Mouse (Mus musculus) limb, embryonic 14.5 days (tissue): Measurements from ENCODE around the gene Tmem207. TPM values are rescaled to one million over a fixed set of nuclear protein-coding genes. Genes with fewer than 3 reads are reported as not detected.
"Not testable (repeated sequence)": the region's sequence is repeated elsewhere in the genome, so short reads cannot be mapped to it uniquely, and the experiment has no call there.

Experiments
- ATAC-seq: fragments of 200-750 bp; cut with Nextera tagmentation; 2 replicates; pipeline ENCODE4 v1.8.0; 2017; ENCODE audit warnings: low read depth, moderate number of reproducible peaks, moderate TSS enrichment; ENCODE audit not compliant: low FRiP score
- DNase-seq: peaks from one replicate; pipeline ENCODE4 v3.0.0-alpha.2; 2015; ENCODE audit warnings: low spot score
- H3K27ac ChIP-seq: fragments of 300-500 bp; sonication (generic); replicated peaks from 2 replicates; pipeline ENCODE4 v1.5.1; 2014; ENCODE audit warnings: low read depth, mild to moderate bottlenecking, low read length, moderate library complexity, mixed read lengths
- H3K27me3 ChIP-seq: fragments of 300-500 bp; sonication (generic); 2 replicates; pipeline ENCODE4 v1.6.1; 2014; ENCODE audit warnings: low read length, mixed read lengths; ENCODE audit not compliant: control insufficient read depth, insufficient read depth
- H3K36me3 ChIP-seq: fragments of 300-500 bp; sonication (generic); 2 replicates; pipeline ENCODE4 v1.6.1; 2014; ENCODE audit warnings: mild to moderate bottlenecking, low read length, moderate library complexity, mixed read lengths; ENCODE audit not compliant: control insufficient read depth, insufficient read depth
- H3K4me1 ChIP-seq: fragments of 300-500 bp; sonication (generic); 2 replicates; pipeline ENCODE4 v1.6.1; 2014; ENCODE audit warnings: antibody characterized with exemption, low read length, mixed read lengths; ENCODE audit not compliant: control insufficient read depth, insufficient read depth
- H3K4me2 ChIP-seq: fragments of 300-500 bp; sonication (generic); replicated peaks from 2 replicates; pipeline ENCODE4 v1.6.1; 2014; ENCODE audit warnings: low read depth, mild to moderate bottlenecking, low read length, moderate library complexity; ENCODE audit not compliant: severe bottlenecking
- H3K4me3 ChIP-seq: fragments of 300-500 bp; sonication (generic); replicated peaks from 2 replicates; pipeline ENCODE4 v1.5.1; 2014; ENCODE audit warnings: low read length
- H3K9ac ChIP-seq: fragments of 300-500 bp; sonication (generic); 2 replicates; pipeline ENCODE4 v1.6.1; 2014; ENCODE audit warnings: mild to moderate bottlenecking, low read depth, low read length, moderate library complexity; ENCODE audit not compliant: severe bottlenecking
- H3K9me3 ChIP-seq: fragments of 300-500 bp; sonication (generic); 2 replicates; pipeline ENCODE4 v1.6.1; 2016; ENCODE audit warnings: low read length; ENCODE audit not compliant: control insufficient read depth
- POLR2A ChIP-seq: fragments of 200-500 bp; IDR thresholded peaks from 2 replicates; pipeline ENCODE4 v1.8.0; 2012; ENCODE audit warnings: inconsistent platforms, mild to moderate bottlenecking, moderate library complexity, borderline replicate concordance; ENCODE audit not compliant: insufficient read depth, insufficient read length; ENCODE audit errors: extremely low read depth
- whole genome bisulfite sequencing: fragments of 180-500 bp; shearing (Covaris S2); extraction: QIAGEN DNeasy Blood & Tissue Kit; methylation state at CpG from one replicate; pipeline ENCODE4 v1.1.7; 2014; 5-methylcytosine and 5-hydroxymethylcytosine counted together
- polyA plus RNA-seq, 2 experiments: library from polyadenylated mRNA; depleted of rRNA in 1 of 2; stranded (reverse) in 1 of 2; unstranded in 1 of 2; fragments of >200 nt; fragmentation: Nextera tagmentation in 1 of 2; extraction: Ambion mirVana in 1 of 2; gene quantifications; 2 replicates each; pipeline versions ENCODE4 v1.2.1 to v1.2.3; 2012 to 2014

Tmem207 gene
- polyA plus RNA-seq, 2 experiments, result not detected

DNA sequence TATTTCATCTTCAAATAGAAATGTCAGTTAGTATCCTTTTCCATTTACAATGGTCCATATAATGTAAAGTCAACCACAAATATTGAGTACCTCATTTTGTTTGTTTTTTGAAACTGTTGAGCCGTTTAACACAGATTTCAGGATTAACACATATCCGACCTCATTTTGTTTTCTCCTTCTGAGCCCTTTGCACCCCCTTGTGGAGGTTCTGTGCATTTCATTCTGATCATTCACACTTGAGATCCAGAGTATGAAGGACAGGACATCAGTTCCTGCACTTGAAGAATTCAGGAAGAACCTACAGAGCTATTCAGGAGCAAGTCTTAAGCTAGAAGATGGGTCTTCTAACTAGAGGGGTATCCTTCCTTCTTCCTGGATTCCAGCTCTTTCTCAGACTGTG, 7.0 kb downstream of the Tmem207 start:
- Histone ChIP-seq H3K4me1 (no peaks in the 10 kb centered on the region), H3K27me3 (no peaks in the 10 kb centered on the region), H3K9me3 (no peaks in the 10 kb centered on the region), H3K27ac (no peak overlapping the region), H3K4me2 (no peak overlapping the region), H3K36me3 (no peaks in the 10 kb centered on the region), H3K9ac (no peak overlapping the region), H3K4me3 (no peak overlapping the region)
- ATAC-seq (no peak), DNase-seq (no peak)
- no peak for TF ChIP-seq POLR2A
- 68% methylated on average over 2 of the region's 2 CpGs for WGBS

DNA sequence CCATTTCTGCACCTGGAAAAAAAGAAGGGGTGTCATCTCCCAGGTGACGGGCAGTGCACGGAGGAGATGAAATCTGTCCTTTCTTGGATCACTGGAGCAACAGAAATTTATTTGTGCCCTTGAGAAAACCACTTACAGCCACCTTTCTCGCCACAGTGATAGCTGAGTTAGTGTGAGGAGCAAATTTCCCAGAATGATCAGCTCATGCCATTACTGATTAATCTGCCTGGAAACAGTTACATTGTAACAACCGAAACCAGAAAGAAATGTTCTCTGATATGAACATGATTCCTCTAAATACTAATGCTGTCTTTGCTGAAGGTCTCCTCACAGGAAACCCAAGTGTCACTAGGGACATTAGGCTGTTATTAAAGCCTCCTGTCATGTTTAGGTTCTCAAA, 21.6 kb downstream of the Tmem207 start:
- Histone ChIP-seq H3K27ac (no peak overlapping the region), H3K4me2 (no peak overlapping the region), H3K9ac (no peak overlapping the region), H3K36me3 (no peaks in the 10 kb centered on the region), H3K4me1 (no peaks in the 10 kb centered on the region), H3K4me3 (no peak overlapping the region), H3K27me3 (no peaks in the 10 kb centered on the region), H3K9me3 (no peaks in the 10 kb centered on the region)
- no peak for TF ChIP-seq POLR2A
- 82% methylated on average over 4 of the region's 4 CpGs for WGBS
- DNase-seq (no peak), ATAC-seq (no peak)

DNA sequence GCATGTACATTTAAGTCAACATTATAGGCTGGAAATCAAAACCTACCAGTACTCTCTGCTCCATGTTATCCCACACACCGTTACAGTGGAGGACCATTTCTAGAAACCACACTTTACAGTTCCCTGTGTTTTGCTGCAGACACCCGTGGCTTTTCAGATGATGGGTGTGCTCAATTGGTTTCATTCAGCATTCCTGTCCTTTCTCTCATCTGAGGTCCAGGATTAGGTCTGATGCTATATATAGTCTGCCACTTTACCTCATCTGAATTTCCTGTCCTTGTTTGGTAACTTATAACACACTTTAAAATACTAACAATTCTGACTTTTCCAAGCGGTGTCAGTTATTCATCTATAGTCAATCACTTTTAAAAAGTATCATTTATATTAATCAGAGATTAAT, 25.8 kb downstream of the Tmem207 start:
- H3K27ac ChIP-seq, result no peak overlapping the region
- no peaks in the 10 kb centered on the region for H3K4me1 ChIP-seq
- no peaks in the 10 kb centered on the region for H3K9me3 ChIP-seq
- WGBS, result 78% methylated on average over 3 of the region's 3 CpGs
- H3K27me3 ChIP-seq, result no peaks in the 10 kb centered on the region
- no peak overlapping the region for H3K4me2 ChIP-seq
- no peak for TF ChIP-seq POLR2A
- no peak for ATAC-seq
- no peaks in the 10 kb centered on the region for H3K36me3 ChIP-seq
- no peak overlapping the region for H3K9ac ChIP-seq
- DNase-seq, result no peak
- no peak overlapping the region for H3K4me3 ChIP-seq

DNA sequence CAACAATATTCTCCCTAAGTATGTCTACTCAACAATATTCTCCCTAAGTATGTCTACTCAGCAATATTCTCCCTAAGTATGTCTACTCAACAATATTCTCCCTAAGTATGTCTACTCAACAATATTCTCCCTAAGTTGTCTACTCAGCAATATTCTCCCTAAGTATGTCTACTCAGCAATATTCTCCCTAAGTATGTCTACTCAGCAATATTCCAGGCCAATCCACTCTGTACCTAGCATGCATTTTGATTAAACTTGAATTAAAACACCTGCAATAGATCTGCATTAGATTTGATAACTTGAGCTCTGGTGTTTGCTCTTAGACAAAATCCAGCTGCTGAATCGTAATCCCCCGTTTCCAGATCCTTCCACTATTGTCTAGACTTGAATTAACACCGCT, 26.9 kb downstream of the Tmem207 start:
- 91% methylated on average over 3 of the region's 3 CpGs for WGBS
- not testable (repeated sequence) for H3K27me3 ChIP-seq, H3K9ac ChIP-seq, H3K27ac ChIP-seq, DNase-seq, H3K9me3 ChIP-seq, H3K4me1 ChIP-seq, ATAC-seq, H3K4me2 ChIP-seq, H3K36me3 ChIP-seq, H3K4me3 ChIP-seq

DNA sequence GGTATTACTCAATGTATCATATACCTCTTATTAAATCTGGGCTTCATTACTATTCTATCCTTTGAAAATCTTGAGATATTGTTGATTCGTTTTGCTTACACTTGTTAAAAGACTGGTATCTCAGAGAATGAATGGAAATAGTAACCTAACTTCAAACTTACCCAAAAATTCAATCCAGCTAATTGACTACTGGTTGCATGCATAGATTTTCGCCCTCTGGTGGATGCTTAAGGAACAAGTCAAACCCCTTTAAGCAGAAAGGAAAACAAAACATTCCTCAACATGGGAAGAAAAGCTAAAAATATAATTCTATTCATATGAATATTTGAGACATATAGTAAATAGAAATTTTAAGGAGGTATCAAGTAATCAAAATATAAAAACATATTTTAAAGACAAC, 30.8 kb downstream of the Tmem207 start:
- 21% methylated on average over 2 of the region's 2 CpGs for WGBS
- ATAC-seq (no peak), DNase-seq (no peak)
- no peak for TF ChIP-seq POLR2A
- Histone ChIP-seq H3K9me3 (no peaks in the 10 kb centered on the region), H3K27me3 (no peaks in the 10 kb centered on the region), H3K4me3 (no peak overlapping the region), H3K4me1 (no peaks in the 10 kb centered on the region), H3K4me2 (no peak overlapping the region), H3K9ac (no peak overlapping the region), H3K36me3 (no peaks in the 10 kb centered on the region), H3K27ac (no peak overlapping the region)

DNA sequence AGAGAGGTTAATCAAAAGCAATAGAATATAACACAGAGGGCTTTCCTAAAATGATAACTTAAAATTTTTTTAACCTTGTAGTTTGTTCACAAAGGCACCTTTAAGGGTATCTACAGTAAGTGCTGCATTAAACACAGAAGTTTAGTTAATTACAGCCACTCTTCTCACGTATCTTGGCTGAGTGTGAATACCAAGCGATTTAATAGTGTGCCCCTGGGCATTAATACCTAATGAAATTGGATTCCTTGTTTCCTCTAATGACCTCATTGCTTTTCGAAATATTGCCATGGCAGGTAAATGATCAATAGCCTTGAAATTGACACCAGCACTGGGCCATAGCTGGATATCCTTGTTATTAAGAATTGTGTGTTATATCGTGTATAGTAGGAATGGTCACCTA, 55.3 kb downstream of the Tmem207 start:
- Histone ChIP-seq H3K9me3 (no peaks in the 10 kb centered on the region), H3K4me3 (no peak overlapping the region), H3K4me2 (no peak overlapping the region), H3K9ac (no peak overlapping the region), H3K4me1 (peaks cover 3% of the 10 kb centered on the region; the same call in 1 of the 2 replicates), H3K27ac (no peak overlapping the region), H3K27me3 (no peaks in the 10 kb centered on the region), H3K36me3 (no peaks in the 10 kb centered on the region)
- no peak for TF ChIP-seq POLR2A
- no peak for ATAC-seq
- no peak for DNase-seq
- 26% methylated on average over 4 of the region's 4 CpGs for WGBS
